Mouse (Mus musculus): ENCODE measurements around the gene Trappc2l.

GRCm38 (mm10) chr8:122568881-122569309 is 42.5 kb upstream of the Trappc2l start:
- TF ChIP-seq CTCF (IDR thresholded peaks at IDR 0.05; ENCODE audit: low read depth) (peak; percentile 57), EP300 (IDR thresholded peaks at IDR 0.05; ENCODE audit: low read depth) (no peak)

All from liver, postnatal 0 days (tissue).